Mouse (Mus musculus) myocyte (in vitro differentiated cells): Measurements from ENCODE around the gene Zmynd15.

Experiments
- MAX ChIP-seq: IDR thresholded peaks from one replicate; pipeline ENCODE4 v1.6.1; 2011; ENCODE audit warnings: low read depth, mild to moderate bottlenecking, control low read depth
- MYOG ChIP-seq, 3 experiments: IDR thresholded peaks; one replicate each; pipeline ENCODE4 v1.6.1; 2011; ENCODE audit warnings: control low read depth in 2 of 3, low read depth in 2 of 3, mild to moderate bottlenecking in 2 of 3; ENCODE audit not compliant: insufficient read length in 2 of 3, control insufficient read depth in 1 of 3, insufficient read depth in 1 of 3
- USF1 ChIP-seq: IDR thresholded peaks from one replicate; pipeline ENCODE4 v1.6.1; 2011; ENCODE audit warnings: low read depth, mild to moderate bottlenecking, control low read depth, moderate library complexity

- TF ChIP-seq MAX (no peak), USF1 (no peak), MYOG (IDR thresholded peaks at IDR 0.05; ENCODE audit: control insufficient read depth in 1 of 3, insufficient read depth in 1 of 3, insufficient read length in 2 of 3, low read depth in 2 of 3) (no peak)
Observed at GRCm38 (mm10) chr11:70410297-70410643, 49.0 kb upstream of the Zmynd15 start.
